Mouse (Mus musculus) liver, embryonic 14.5 days (tissue): ENCODE measurements around the gene Arhgef17.

Experiments
- CTCF ChIP-seq: IDR thresholded peaks from 2 replicates; pipeline ENCODE4 v1.5.1; 2016; ENCODE audit warnings: antibody characterized with exemption, low read depth, control low read depth
- EP300 ChIP-seq: IDR thresholded peaks from 2 replicates; pipeline ENCODE4 v1.6.1; 2016; ENCODE audit warnings: antibody characterized with exemption, low read depth

GRCm38 (mm10) chr7:100854137-100854814, 77.6 kb downstream of the Arhgef17 start:
- TF ChIP-seq CTCF = no peak
- TF ChIP-seq EP300 = no peak
